Mouse (Mus musculus): Measurements from ENCODE around the gene Maea. TPM values are rescaled to one million over a fixed set of nuclear protein-coding genes. Genes with fewer than 3 reads are reported as not detected.

Maea gene
- polyA plus RNA-seq, 1 experiment, result not detected

DNA sequence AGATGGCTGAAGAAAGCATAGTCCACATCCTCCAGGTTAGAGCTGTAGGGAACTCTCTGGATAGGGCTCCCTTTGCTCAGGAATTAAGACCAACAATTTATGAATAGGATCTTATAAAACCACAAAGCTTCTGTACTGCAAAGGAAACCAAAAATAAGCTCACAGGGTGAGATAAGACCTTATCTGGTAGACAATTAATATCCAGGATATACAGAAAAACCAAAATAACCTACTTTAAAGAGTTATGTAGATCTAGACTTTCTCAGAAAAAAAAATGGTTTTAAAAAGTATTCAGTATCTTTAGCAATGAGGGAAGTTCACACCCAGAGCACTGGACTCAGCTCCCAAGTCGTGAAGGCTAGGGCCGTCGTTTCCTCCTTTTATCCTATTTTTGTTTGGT lies 85.0 kb downstream of the Maea start:
- WGBS, result 72% methylated on average over 3 of the region's 3 CpGs
- H3K27ac ChIP-seq (ENCODE audit: insufficient read depth, low read depth, low read length), result no peak overlapping the region
- H3K4me1 ChIP-seq (ENCODE audit: control insufficient read depth, insufficient read depth, low read length), result no peaks in the 10 kb centered on the region
- no peak overlapping the region for H3K4me3 ChIP-seq (ENCODE audit: insufficient read depth, low read depth, low read length)
- TF ChIP-seq POLR2A (IDR thresholded peaks at IDR 0.05; ENCODE audit: insufficient read depth, low read depth, low read length) (no peak), CTCF (IDR thresholded peaks at IDR 0.05; ENCODE audit: insufficient read depth, low read depth, low read length) (no peak)

Other genes starting within 250 kb of the Maea start
- gene Slc5a1, start 231.3 kb upstream of the Maea start, polyA plus RNA-seq (2012; ENCODE audit: insufficient read depth, insufficient read length, low replicate concordance, missing spikeins), result not detected in 2 replicates
- gene Spon2, start 117.1 kb upstream of the Maea start, polyA plus RNA-seq (2012; ENCODE audit: insufficient read depth, insufficient read length, low replicate concordance, missing spikeins), result not detected in 2 replicates
- not detected in 2 replicates for gene Ctbp1, start 60.5 kb upstream of the Maea start, polyA plus RNA-seq (2012; ENCODE audit: insufficient read depth, insufficient read length, low replicate concordance, missing spikeins)
- not detected in 2 replicates for gene Uvssa, start 43.0 kb downstream of the Maea start, polyA plus RNA-seq (2012; ENCODE audit: insufficient read depth, insufficient read length, low replicate concordance, missing spikeins)
- gene Nkx1-1, start 98.5 kb downstream of the Maea start, polyA plus RNA-seq (2012; ENCODE audit: insufficient read depth, insufficient read length, low replicate concordance, missing spikeins), result not detected in 2 replicates